Mouse (Mus musculus) G1E (cell line): ENCODE data around the gene Arnt. TPM values are rescaled to one million over a fixed set of nuclear protein-coding genes. Genes with fewer than 3 reads are reported as not detected.
"Not testable (repeated sequence)": the region's sequence is repeated elsewhere in the genome, so short reads cannot be mapped to it uniquely, and the experiment has no call there.

ENCODE experiments used
- ATAC-seq: 2 replicates; pipeline ENCODE4 v1.8.0; 2016; ENCODE audit warnings: mild to moderate bottlenecking; ENCODE audit not compliant: insufficient number of reproducible peaks, poor library complexity, low FRiP score, severe bottlenecking; ENCODE audit errors: extremely low read depth
- DNase-seq: peaks from one replicate; pipeline ENCODE4 v3.0.0; 2012; ENCODE audit warnings: low spot score
- H3K27me3 ChIP-seq: 2 replicates; pipeline ENCODE4 v1.6.1; 2012; ENCODE audit warnings: mild to moderate bottlenecking, low read length, inconsistent platforms; ENCODE audit not compliant: insufficient read depth
- H3K36me3 ChIP-seq: replicated peaks from 2 replicates; pipeline ENCODE3; 2012; ENCODE audit warnings: mild to moderate bottlenecking, inconsistent platforms
- H3K4me1 ChIP-seq: 2 replicates; pipeline ENCODE4 v1.6.1; 2012; ENCODE audit warnings: low read depth, low read length, inconsistent platforms, mixed read lengths; ENCODE audit not compliant: insufficient read depth
- H3K4me3 ChIP-seq: 2 replicates; pipeline ENCODE4 v1.5.1; 2012; ENCODE audit warnings: low read depth, mild to moderate bottlenecking, inconsistent platforms, low read length, moderate library complexity, mixed read lengths
- H3K9me3 ChIP-seq: replicated peaks from 2 replicates; pipeline ENCODE4 v1.6.1; 2012; ENCODE audit warnings: inconsistent platforms
- CTCF ChIP-seq: IDR thresholded peaks from 2 replicates; pipeline ENCODE4 v1.5.1; 2012; ENCODE audit warnings: low read depth, low read length, inconsistent platforms, mixed read lengths
- GATA1 ChIP-seq: IDR thresholded peaks from 2 replicates; pipeline ENCODE4 v1.6.1; 2012; ENCODE audit warnings: borderline replicate concordance, low read length, inconsistent platforms, mixed read lengths
- GATA2 ChIP-seq: IDR thresholded peaks from 2 replicates; pipeline ENCODE4 v1.6.1; 2012; ENCODE audit warnings: low read depth, low read length, inconsistent platforms, borderline replicate concordance
- POLR2AphosphoS5 ChIP-seq: IDR thresholded peaks from 2 replicates; pipeline ENCODE4 v1.6.1; 2012; ENCODE audit warnings: low read depth, low read length, inconsistent platforms; ENCODE audit not compliant: insufficient replicate concordance
- TAL1 ChIP-seq: conservative IDR thresholded peaks from 2 replicates; pipeline ENCODE4 v1.6.1; 2012; ENCODE audit warnings: low read depth, low read length, inconsistent platforms, mixed read lengths
- polyA plus RNA-seq: library from polyadenylated mRNA; stranded (reverse); fragments of >175 nt; gene quantifications from 2 replicates; pipeline ENCODE4 v1.2.3, GENCODE M21; 2012
- total RNA-seq, 2 experiments: library from RNA; stranded (forward) in 1 of 2; stranded (reverse) in 1 of 2; fragments of 200-1000 nt in 1 of 2; fragments of >200 nt in 1 of 2; fragmentation: Nextera tagmentation in 1 of 2; gene quantifications; 2 replicates each; pipeline ENCODE4 v1.2.3; 2014 to 2017

Arnt gene
- total and polyA plus RNA-seq, 3 experiments: 41.6 to 164 (median 53.5) TPM

- ATAC-seq: no peak
Measured at GRCm38 (mm10) chr3:95412268-95412667, 21.9 kb upstream of the Arnt start.

GRCm38 (mm10) chr3:95417866-95418265 lies 16.3 kb upstream of the Arnt start:
- ATAC-seq: no peak
- TF ChIP-seq GATA2 (no peak), POLR2AphosphoS5 (no peak), TAL1 (no peak), CTCF (no peak), GATA1 (no peak)
- Histone ChIP-seq H3K27me3 (no peaks in the 10 kb centered on the region), H3K9me3 (peaks cover 16% of the 10 kb centered on the region), H3K4me3 (no peak overlapping the region), H3K36me3 (no peaks in the 10 kb centered on the region), H3K4me1 (no peaks in the 10 kb centered on the region)
- no peak for DNase-seq

More at GRCm38 (mm10) chr3:95412268-95412667, 21.9 kb upstream of the Arnt start:
- Histone ChIP-seq H3K36me3 (no peaks in the 10 kb centered on the region), H3K4me3 (no peak overlapping the region), H3K9me3 (peaks cover 10% of the 10 kb centered on the region), H3K27me3 (no peaks in the 10 kb centered on the region; the same call in 1 of the 2 replicates), H3K4me1 (peaks cover 2% of the 10 kb centered on the region; the same call in 1 of the 2 replicates)
- DNase-seq: no peak
- no peak for TF ChIP-seq TAL1
- TF ChIP-seq GATA2: no peak
- no peak for TF ChIP-seq GATA1
- no peak for TF ChIP-seq CTCF
- no peak for TF ChIP-seq POLR2AphosphoS5

- not testable (repeated sequence) for H3K27me3 ChIP-seq, ATAC-seq, DNase-seq, H3K4me3 ChIP-seq, H3K4me1 ChIP-seq, H3K36me3 ChIP-seq, H3K9me3 ChIP-seq
Measured at GRCm38 (mm10) chr3:95426476-95426875, 7.7 kb upstream of the Arnt start.

- peak; percentile 28; the same call in 1 of the 2 replicates for ATAC-seq
- not testable (repeated sequence) for H3K27me3 ChIP-seq, DNase-seq, H3K9me3 ChIP-seq, H3K4me3 ChIP-seq, H3K4me1 ChIP-seq, H3K36me3 ChIP-seq
Measured at GRCm38 (mm10) chr3:95427117-95427890, 6.9 kb upstream of the Arnt start.

GRCm38 (mm10) chr3:95427891-95428238 lies 6.3 kb upstream of the Arnt start:
- not testable (repeated sequence) for ATAC-seq, DNase-seq, H3K27me3 ChIP-seq, H3K4me1 ChIP-seq, H3K36me3 ChIP-seq, H3K9me3 ChIP-seq
- H3K4me3 ChIP-seq: peak overlapping the region; percentile 58; the same call in 1 of the 2 replicates

- not testable (repeated sequence) for H3K4me3 ChIP-seq, DNase-seq, H3K27me3 ChIP-seq, H3K9me3 ChIP-seq, H3K36me3 ChIP-seq
- H3K4me1 ChIP-seq: peaks cover 11% of the 10 kb centered on the region
- peak; percentile 15 for ATAC-seq
Measured at GRCm38 (mm10) chr3:95428423-95428822, 5.8 kb upstream of the Arnt start.

GRCm38 (mm10) chr3:95433301-95433915 lies 780 bp upstream of the Arnt start:
- Histone ChIP-seq H3K4me1 (peaks cover 29% of the 10 kb centered on the region), H3K36me3 (peaks cover 20% of the 10 kb centered on the region), H3K4me3 (peak overlapping the region; percentile 87), H3K27me3 (no peaks in the 10 kb centered on the region), H3K9me3 (no peaks in the 10 kb centered on the region)
- no peak for ATAC-seq
- no peak for TF ChIP-seq POLR2AphosphoS5
- no peak for TF ChIP-seq TAL1
- TF ChIP-seq CTCF: no peak
- no peak for TF ChIP-seq GATA1
- no peak for TF ChIP-seq GATA2
- DNase-seq: no peak
